Mouse (Mus musculus) kidney, adult 2 months (tissue): ENCODE results near the gene Usp6nl. TPM values are rescaled to one million over a fixed set of nuclear protein-coding genes. Genes with fewer than 3 reads are reported as not detected.
A peak's percentile ranks its signal among the peaks of the same experiment; 100 is the strongest.

Experiments used
- DNase-seq: peaks from one replicate; pipeline ENCODE4 v3.0.0; 2021
- H3K27ac ChIP-seq: fragments of 200-500 bp; 2 replicates; pipeline ENCODE4 v1.5.1; 2012; ENCODE audit warnings: low read depth, low read length, control low read depth, inconsistent platforms; ENCODE audit not compliant: insufficient read depth
- H3K27me3 ChIP-seq: fragments of 200-500 bp; replicated peaks from 2 replicates; pipeline ENCODE4 v1.6.1; 2012; ENCODE audit warnings: mild to moderate bottlenecking, moderate library complexity, low read length, inconsistent platforms; ENCODE audit not compliant: control insufficient read depth, insufficient read depth
- H3K36me3 ChIP-seq: fragments of 200-500 bp; 2 replicates; pipeline ENCODE4 v1.6.1; 2012; ENCODE audit warnings: mild to moderate bottlenecking, moderate library complexity, low read length, inconsistent platforms; ENCODE audit not compliant: control insufficient read depth, insufficient read depth
- H3K4me1 ChIP-seq: fragments of 200-500 bp; 2 replicates; pipeline ENCODE4 v1.6.1; 2011; ENCODE audit warnings: low read length; ENCODE audit not compliant: control insufficient read depth, insufficient read depth
- H3K4me3 ChIP-seq: fragments of 200-500 bp; 2 replicates; pipeline ENCODE4 v1.5.1; 2011; ENCODE audit warnings: mild to moderate bottlenecking, low read depth, low read length, control low read depth; ENCODE audit not compliant: insufficient read depth
- CTCF ChIP-seq: fragments of 200-500 bp; conservative IDR thresholded peaks from 2 replicates; pipeline ENCODE4 v1.5.1; 2011; ENCODE audit warnings: low read depth, mild to moderate bottlenecking, control low read depth, low read length, moderate library complexity, mixed read lengths; ENCODE audit not compliant: insufficient read depth, insufficient read length
- POLR2A ChIP-seq: fragments of 200-500 bp; IDR thresholded peaks from one replicate; pipeline ENCODE4 v1.6.1; 2011; ENCODE audit warnings: low read depth, low read length, control low read depth
- WGBS: fragments of 180-500 bp; shearing (Covaris S2); methylation state at CpG from one replicate; pipeline ENCODE4 v1.1.7; 2018; 5-methylcytosine and 5-hydroxymethylcytosine counted together
- polyA plus RNA-seq: library from polyadenylated mRNA; depleted of rRNA; stranded (reverse); fragments of >200 nt; gene quantifications from 2 replicates; pipeline ENCODE4 v1.2.3, GENCODE M21; 2012

Gene Usp6nl
- polyA plus RNA-seq, 1 experiment, result 8.9 TPM

DNA sequence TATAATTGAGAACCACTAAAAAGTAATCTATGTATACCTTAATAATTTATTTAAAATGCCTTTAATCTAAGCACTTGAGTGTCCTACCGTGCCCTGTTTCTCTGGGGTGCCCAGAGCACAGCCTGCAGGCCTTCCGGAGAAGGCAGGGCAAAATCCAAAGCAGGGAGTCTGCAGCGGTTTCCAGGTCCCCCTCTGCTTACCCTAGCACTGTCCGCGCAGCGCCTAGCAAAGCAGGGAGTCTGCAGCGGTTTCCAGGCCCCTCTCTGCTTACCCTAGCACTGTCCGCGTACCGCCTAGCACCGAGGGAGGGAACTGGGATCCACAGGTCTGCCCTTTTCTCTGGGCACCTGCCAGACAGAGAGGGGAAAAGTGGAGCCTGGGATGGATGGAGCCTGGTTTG, 80.9 kb downstream of the Usp6nl start:
- H3K36me3 ChIP-seq, result no peaks in the 10 kb centered on the region; the same call in 1 of the 2 replicates
- WGBS, result 45% methylated on average over 11 of the region's 11 CpGs
- DNase-seq, result peak; percentile 48

DNA sequence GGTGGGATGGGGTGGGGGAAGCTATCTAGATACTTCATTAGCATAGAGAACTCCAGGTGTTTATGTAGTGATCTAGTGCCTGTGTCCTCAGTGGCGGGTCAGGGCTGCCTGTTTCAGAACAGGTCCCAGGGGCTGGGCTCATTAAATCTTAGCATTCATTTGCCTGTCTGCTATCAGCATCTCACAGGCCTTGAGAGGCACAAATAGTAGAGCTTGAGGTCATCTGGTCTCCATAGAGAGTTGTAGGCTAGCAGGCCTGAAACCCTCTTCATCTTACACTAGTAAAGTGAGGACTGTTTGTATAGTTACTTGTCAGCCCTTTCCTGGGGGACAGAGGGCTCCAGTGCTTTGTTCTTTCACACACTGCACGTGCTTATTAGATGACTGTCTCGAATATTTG, 81.5 kb downstream of the Usp6nl start:
- WGBS, result 80% methylated on average over 3 of the region's 3 CpGs
- Histone ChIP-seq H3K4me3 (no peak overlapping the region), H3K27ac (no peak overlapping the region), H3K4me1 (no peaks in the 10 kb centered on the region; the same call in 1 of the 2 replicates), H3K36me3 (no peaks in the 10 kb centered on the region; the same call in 1 of the 2 replicates), H3K27me3 (no peaks in the 10 kb centered on the region)
- DNase-seq, result no peak
- TF ChIP-seq CTCF (no peak), POLR2A (no peak)

More for the DNA sequence above, 80.9 kb downstream of the Usp6nl start:
- Histone ChIP-seq H3K27me3 (no peaks in the 10 kb centered on the region), H3K4me3 (no peak overlapping the region), H3K4me1 (no peaks in the 10 kb centered on the region; the same call in 1 of the 2 replicates), H3K27ac (no peak overlapping the region)
- TF ChIP-seq CTCF (peak; percentile 34; the same call in 1 of the 2 replicates), POLR2A (no peak)

DNA sequence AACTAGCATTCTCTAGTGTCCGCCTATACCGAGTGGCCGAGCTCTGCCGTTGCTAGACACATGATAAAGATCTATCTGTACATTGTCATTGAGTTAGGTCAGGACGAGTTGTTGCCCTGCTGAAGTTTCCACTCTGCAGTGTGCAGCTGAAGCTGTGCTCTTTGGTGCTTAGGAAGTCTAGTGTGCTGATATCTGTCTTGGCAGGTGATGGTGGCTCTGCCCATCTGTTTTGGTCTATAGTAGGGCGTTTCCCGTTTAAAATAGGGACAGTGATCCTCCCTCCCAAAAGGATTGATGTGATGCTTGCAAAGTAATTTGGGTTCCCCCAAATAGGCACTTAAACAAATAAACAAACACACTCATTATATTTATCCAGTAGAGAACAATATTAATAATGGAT, 82.2 kb downstream of the Usp6nl start:
- no peak overlapping the region for H3K27ac ChIP-seq
- H3K27me3 ChIP-seq, result no peaks in the 10 kb centered on the region
- no peaks in the 10 kb centered on the region for H3K4me1 ChIP-seq
- 84% methylated on average over 7 of the region's 7 CpGs for WGBS
- H3K36me3 ChIP-seq, result no peaks in the 10 kb centered on the region; the same call in 1 of the 2 replicates
- no peak for DNase-seq
- H3K4me3 ChIP-seq, result no peak overlapping the region
- TF ChIP-seq POLR2A, result no peak
- TF ChIP-seq CTCF, result no peak

DNA sequence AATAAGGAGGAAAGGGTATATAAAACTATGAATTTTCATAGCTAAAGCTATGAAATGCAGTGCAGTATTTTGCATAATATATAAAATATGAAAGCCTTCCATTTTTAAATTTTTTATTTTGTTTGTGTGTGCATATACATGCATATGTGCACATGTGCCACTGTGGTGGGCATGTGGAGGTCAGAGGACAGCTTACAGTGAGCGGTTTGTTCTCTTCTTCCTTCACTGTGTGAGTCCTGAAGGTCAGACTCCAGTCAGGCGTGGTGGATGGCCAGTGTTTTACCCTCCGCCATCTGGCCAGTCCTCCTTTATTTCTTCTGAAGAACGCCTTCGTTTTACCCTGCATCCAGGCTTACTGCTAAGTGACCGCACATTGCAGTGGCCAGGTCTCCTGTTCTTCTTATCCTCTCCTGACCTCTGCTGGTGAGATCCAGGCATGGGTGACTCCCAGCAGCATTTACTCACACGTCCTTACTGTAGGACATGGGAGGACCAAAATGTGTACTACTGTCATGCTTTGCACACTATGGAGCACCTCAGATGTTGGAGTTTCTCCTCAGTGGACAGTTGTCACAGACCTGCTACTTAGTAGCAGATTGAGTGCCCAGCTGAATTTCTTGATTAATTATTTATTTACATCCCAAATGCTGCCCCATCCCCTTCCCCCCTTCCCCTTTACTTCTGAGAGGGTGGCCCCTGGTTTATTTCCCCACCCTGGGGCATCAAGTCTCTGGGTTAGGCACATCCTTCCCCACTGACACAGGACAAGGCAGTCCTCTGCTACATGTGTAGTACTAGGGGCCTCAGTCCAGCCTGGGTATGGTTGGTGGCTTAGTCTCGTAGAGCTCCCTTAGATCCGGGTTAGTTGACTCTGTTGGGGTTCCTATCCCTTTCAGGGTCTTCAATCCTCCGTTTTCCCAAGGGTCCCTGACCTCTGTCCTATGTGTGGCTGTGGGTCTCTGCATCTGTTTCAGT, 82.9 kb downstream of the Usp6nl start:
- peak; percentile 90 for DNase-seq
- Histone ChIP-seq H3K4me1 (no peaks in the 10 kb centered on the region), H3K36me3 (no peaks in the 10 kb centered on the region), H3K27me3 (no peaks in the 10 kb centered on the region), H3K27ac (no peak overlapping the region), H3K4me3 (no peak overlapping the region)
- no peak for TF ChIP-seq POLR2A
- peak; percentile 100 for TF ChIP-seq CTCF
- WGBS, result 30% methylated on average over 10 of the region's 10 CpGs

DNA sequence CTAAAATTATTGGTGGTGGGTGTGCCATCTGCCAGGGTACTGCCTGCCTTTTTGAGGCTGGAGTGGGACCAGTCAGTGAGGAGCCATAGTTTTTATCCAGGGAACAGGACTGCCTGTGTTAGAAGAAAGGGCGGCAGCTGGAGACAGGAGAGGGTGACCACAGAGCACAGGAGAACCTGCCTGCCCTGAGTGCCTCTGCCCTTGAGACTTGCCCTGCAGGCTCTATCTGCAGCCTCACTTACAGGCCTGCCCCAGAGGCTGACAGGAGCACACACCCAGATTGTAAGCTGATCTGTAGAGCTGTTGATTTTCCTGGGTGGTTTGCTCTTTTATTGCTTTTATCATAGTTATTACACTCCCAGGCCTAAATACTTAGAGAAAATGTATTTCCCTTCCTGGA, 85.2 kb downstream of the Usp6nl start:
- Histone ChIP-seq H3K27ac (no peak overlapping the region), H3K27me3 (no peaks in the 10 kb centered on the region), H3K4me3 (no peak overlapping the region), H3K36me3 (no peaks in the 10 kb centered on the region), H3K4me1 (no peaks in the 10 kb centered on the region)
- TF ChIP-seq CTCF (no peak), POLR2A (no peak)
- no peak for DNase-seq
- WGBS, result 64% methylated on average over 1 of the region's 1 CpGs

DNA sequence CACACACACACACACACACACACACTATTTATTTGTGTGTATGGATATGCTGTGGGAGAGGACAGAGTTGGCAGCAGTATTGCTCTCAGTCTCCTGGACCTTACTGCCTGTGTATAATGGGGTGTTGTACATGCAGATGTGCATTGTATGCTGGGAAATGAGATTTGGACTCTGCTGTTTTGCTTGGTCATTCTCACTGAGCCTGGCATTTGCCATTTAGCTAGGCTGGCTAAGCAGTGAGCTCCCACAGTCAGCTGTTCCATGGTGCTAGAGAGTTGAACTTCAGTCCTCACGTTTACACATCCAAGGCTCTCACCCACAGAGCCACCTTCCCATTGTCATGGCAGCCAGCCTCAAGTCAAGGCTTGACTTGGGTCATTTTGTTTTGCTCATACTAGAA, 90.2 kb downstream of the Usp6nl start:
- no peak for TF ChIP-seq POLR2A
- TF ChIP-seq CTCF, result no peak
- Histone ChIP-seq H3K27me3 (no peaks in the 10 kb centered on the region), H3K36me3 (no peaks in the 10 kb centered on the region), H3K4me1 (no peaks in the 10 kb centered on the region), H3K4me3 (no peak overlapping the region), H3K27ac (no peak overlapping the region)
- peak; percentile 23 for DNase-seq
- WGBS, result 71% methylated on average over 1 of the region's 1 CpGs

DNA sequence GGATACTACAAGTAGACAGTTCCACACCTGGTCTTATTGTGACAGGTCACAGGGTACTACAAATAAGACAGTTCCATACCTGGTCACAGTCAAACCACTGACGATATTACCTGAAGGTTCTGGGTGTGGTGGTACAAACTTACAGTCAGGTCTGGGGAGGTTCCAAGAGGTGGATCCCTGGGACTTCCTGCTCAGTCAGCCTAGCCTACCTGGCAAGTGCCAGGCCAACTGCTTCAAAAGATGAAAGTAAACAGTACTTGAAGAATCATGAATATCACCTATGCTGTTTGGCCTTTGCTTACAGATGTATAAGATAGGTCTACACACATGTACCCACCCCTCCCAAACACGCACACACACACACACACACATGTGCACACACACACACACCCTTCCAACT, 91.3 kb downstream of the Usp6nl start:
- H3K27ac ChIP-seq, result no peak overlapping the region
- TF ChIP-seq POLR2A (no peak), CTCF (no peak)
- no peak for DNase-seq
- H3K27me3 ChIP-seq, result no peaks in the 10 kb centered on the region
- 91% methylated on average over 2 of the region's 2 CpGs for WGBS
- H3K4me1 ChIP-seq, result no peaks in the 10 kb centered on the region
- no peak overlapping the region for H3K4me3 ChIP-seq
- no peaks in the 10 kb centered on the region for H3K36me3 ChIP-seq
